Mouse (Mus musculus): ENCODE results near the gene 1700018G05Rik. TPM values are rescaled to one million over a fixed set of nuclear protein-coding genes. Genes with fewer than 3 reads are reported as not detected.
"Not testable (repeated sequence)": the region's sequence is repeated elsewhere in the genome, so short reads cannot be mapped to it uniquely, and the experiment has no call there.

Gene 1700018G05Rik
- 0.80 TPM in 1 of 2 replicates, not detected in the other for polyA plus RNA-seq (2012; rRNA removed)

GRCm38 (mm10) chrX:102928072-102928471 is at the start of gene 1700018G05Rik:
Gene 1700018G05Rik, plus strand, starts transcription at chrX:102928372.
- not testable (repeated sequence) for H3K27me3 ChIP-seq (ENCODE audit: control insufficient read depth, insufficient read depth, low read length); DNase-seq; H3K36me3 ChIP-seq (ENCODE audit: control insufficient read depth, insufficient read depth, low read length); H3K4me3 ChIP-seq (ENCODE audit: control insufficient read depth, insufficient read depth, low read length); H3K4me1 ChIP-seq (replicated peaks; ENCODE audit: control insufficient read depth, insufficient read depth, low read length); H3K27ac ChIP-seq (ENCODE audit: control insufficient read depth, insufficient read depth, low read length)
- 97% methylated on average over 6 of the region's 6 CpGs for WGBS

DNA sequence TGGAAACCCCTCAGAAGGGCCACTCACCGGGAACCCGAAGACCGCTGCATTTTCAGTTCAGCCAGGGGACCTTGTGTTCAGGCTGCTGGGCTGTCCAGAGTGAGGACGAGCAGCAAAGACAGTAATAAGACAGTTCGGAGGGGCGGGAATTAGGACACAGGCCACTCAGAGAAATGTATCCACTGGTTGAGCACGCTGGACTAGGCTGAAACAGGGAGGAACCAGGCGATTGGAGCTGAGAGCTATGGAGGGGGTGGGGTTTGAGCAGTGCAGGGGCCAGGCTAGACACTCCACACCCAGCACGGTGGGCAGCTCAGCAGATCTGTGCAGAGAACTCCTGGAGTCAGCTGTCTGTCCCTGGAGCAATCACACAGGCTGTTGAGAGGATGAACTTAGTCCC is 19.6 kb upstream of the 1700018G05Rik start, which contains the start of the genes Dmrtc1a and 1700011M02Rik:
Gene Dmrtc1a, minus strand, starts transcription at position 101 of the 400 bp plus-strand sequence.
Gene 1700011M02Rik, plus strand, starts transcription at position 319 of the 400 bp plus-strand sequence.
- not testable (repeated sequence) for DNase-seq; H3K27ac ChIP-seq (ENCODE audit: control insufficient read depth, insufficient read depth, low read length); H3K4me3 ChIP-seq (ENCODE audit: control insufficient read depth, insufficient read depth, low read length); H3K27me3 ChIP-seq (ENCODE audit: control insufficient read depth, insufficient read depth, low read length); H3K36me3 ChIP-seq (ENCODE audit: control insufficient read depth, insufficient read depth, low read length); H3K4me1 ChIP-seq (replicated peaks; ENCODE audit: control insufficient read depth, insufficient read depth, low read length)
- WGBS: 91% methylated on average over 8 of the region's 9 CpGs

DNA sequence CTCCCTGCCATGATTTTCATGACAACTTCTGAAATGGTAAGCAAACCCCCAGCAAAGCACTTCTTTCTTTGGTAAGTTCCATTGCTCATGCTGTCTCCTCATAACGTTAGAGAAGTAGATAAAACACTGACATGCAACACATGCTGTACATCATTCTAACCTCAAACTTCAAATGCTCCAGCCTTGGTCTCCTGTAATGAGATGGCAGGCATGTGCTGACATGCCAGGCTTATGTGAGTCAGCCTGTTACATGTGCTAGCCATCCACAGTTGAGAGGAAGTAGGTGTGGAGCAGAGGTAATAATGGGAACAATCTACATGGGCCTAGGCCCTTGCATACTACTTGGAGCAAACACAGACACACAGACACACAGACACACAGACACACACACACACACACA is 13.3 kb upstream of the 1700018G05Rik start:
- H3K36me3 ChIP-seq (ENCODE audit: control insufficient read depth, insufficient read depth, low read length); H3K4me3 ChIP-seq (ENCODE audit: control insufficient read depth, insufficient read depth, low read length); H3K27ac ChIP-seq (ENCODE audit: control insufficient read depth, insufficient read depth, low read length); H3K27me3 ChIP-seq (ENCODE audit: control insufficient read depth, insufficient read depth, low read length); DNase-seq; H3K4me1 ChIP-seq (replicated peaks; ENCODE audit: control insufficient read depth, insufficient read depth, low read length): not testable (repeated sequence)
- WGBS: 81% methylated on average over 1 of the region's 1 CpGs

DNA sequence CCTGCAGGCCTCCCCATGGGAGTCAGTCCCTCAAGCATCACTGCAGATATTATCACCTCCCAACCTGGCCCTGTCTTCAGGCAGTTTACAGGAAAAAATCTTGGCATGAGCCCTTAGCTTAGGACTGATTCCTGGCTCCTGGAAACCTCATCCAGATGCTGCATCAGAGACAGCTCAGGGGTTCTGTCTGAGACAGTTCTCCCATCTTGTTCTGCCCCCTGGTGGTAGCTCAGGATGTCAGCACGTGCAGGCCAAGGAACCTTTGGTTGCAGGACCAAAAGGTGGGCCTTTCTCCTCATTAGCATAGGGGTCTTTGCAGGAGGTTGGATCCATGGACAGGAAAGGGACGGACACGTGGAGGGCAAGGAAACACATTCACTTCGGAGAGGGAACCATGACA is 1.5 kb upstream of the 1700018G05Rik start:
- DNase-seq: peak; percentile 3
- H3K4me3 ChIP-seq (ENCODE audit: control insufficient read depth, insufficient read depth, low read length); H3K36me3 ChIP-seq (ENCODE audit: control insufficient read depth, insufficient read depth, low read length); H3K27ac ChIP-seq (ENCODE audit: control insufficient read depth, insufficient read depth, low read length); H3K4me1 ChIP-seq (replicated peaks; ENCODE audit: control insufficient read depth, insufficient read depth, low read length); H3K27me3 ChIP-seq (ENCODE audit: control insufficient read depth, insufficient read depth, low read length): not testable (repeated sequence)
- WGBS: 19% methylated on average over 4 of the region's 4 CpGs

- Histone ChIP-seq H3K36me3 (ENCODE audit: control insufficient read depth, insufficient read depth, low read length) (no peaks in the 10 kb centered on the region), H3K27me3 (ENCODE audit: control insufficient read depth, insufficient read depth, low read length) (no peaks in the 10 kb centered on the region), H3K4me1 (replicated peaks; ENCODE audit: control insufficient read depth, insufficient read depth, low read length) (no peaks in the 10 kb centered on the region), H3K4me3 (ENCODE audit: control insufficient read depth, insufficient read depth, low read length) (no peak overlapping the region), H3K27ac (ENCODE audit: control insufficient read depth, insufficient read depth, low read length) (no peak overlapping the region)
- TF ChIP-seq CTCF (IDR thresholded peaks at IDR 0.05; ENCODE audit: borderline replicate concordance, control insufficient read depth, extremely low read depth, insufficient read depth, low read length, poor library complexity) (no peak), POLR2A (IDR thresholded peaks at IDR 0.05; ENCODE audit: control insufficient read depth, extremely low read depth, insufficient read depth, low read length, poor library complexity) (no peak)
- DNase-seq: no peak
- 34% methylated on average over 12 of the region's 12 CpGs for WGBS
Measured at GRCm38 (mm10) chrX:102932992-102933570, 4.9 kb downstream of the 1700018G05Rik start.

DNA sequence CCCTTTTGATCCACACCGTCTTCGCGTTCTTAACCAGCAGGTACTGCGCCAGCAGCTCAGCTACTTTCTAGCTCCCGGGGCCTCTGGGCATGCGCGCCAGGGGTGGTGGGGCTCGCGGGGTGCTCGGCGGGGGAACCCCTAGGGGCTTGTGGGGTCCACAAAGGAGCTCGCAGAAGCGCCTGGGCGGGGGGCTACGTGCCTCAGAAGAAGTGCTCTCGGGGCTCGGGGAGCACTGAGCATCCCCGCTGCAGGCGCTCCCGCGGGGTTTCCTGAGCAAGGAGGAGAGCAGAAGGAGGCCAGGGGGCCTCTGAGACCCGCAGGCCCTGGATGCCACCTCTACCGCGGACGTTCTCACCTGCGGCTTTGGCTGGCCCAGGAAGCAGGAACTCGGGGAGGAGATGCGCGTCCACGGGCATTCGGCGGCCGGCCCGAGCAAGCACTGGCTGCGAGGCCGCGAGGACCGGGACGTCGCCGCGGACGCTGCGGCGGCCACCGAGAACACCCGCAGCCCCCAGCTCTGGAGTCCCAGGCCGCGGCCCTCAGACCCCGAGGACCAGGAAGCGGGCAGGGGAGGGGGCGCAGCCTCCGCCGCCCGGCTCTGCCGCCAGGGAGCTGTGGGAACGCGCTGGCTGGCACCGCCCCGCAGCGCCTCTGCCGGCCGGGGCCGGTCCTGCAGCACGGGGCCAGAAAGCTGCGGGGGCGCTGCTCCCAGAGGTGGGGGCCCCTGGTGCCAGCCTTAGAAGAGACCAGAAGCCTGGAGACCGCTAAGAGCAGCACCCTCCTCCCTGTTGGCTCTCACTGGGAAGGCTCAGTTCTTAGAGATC is 5.6 kb downstream of the 1700018G05Rik start:
- no peaks in the 10 kb centered on the region for H3K27me3 ChIP-seq (ENCODE audit: control insufficient read depth, insufficient read depth, low read length)
- peak; percentile 27 for DNase-seq
- peak overlapping the region; percentile 46 for H3K4me3 ChIP-seq (ENCODE audit: control insufficient read depth, insufficient read depth, low read length)
- H3K4me1 ChIP-seq (replicated peaks; ENCODE audit: control insufficient read depth, insufficient read depth, low read length): no peaks in the 10 kb centered on the region
- TF ChIP-seq CTCF (IDR thresholded peaks at IDR 0.05; ENCODE audit: borderline replicate concordance, control insufficient read depth, extremely low read depth, insufficient read depth, low read length, poor library complexity) (peak; percentile 59; the same call in 1 of the 2 replicates), POLR2A (IDR thresholded peaks at IDR 0.05; ENCODE audit: control insufficient read depth, extremely low read depth, insufficient read depth, low read length, poor library complexity) (no peak)
- H3K27ac ChIP-seq (ENCODE audit: control insufficient read depth, insufficient read depth, low read length): no peak overlapping the region
- H3K36me3 ChIP-seq (ENCODE audit: control insufficient read depth, insufficient read depth, low read length): no peaks in the 10 kb centered on the region
- WGBS: 7% methylated on average over 43 of the region's 68 CpGs

- WGBS: 72% methylated on average over 8 of the region's 8 CpGs
- H3K27me3 ChIP-seq (ENCODE audit: control insufficient read depth, insufficient read depth, low read length): no peaks in the 10 kb centered on the region
- no peaks in the 10 kb centered on the region for H3K36me3 ChIP-seq (ENCODE audit: control insufficient read depth, insufficient read depth, low read length)
- no peaks in the 10 kb centered on the region for H3K4me1 ChIP-seq (replicated peaks; ENCODE audit: control insufficient read depth, insufficient read depth, low read length)
- TF ChIP-seq CTCF (IDR thresholded peaks at IDR 0.05; ENCODE audit: borderline replicate concordance, control insufficient read depth, extremely low read depth, insufficient read depth, low read length, poor library complexity): no peak
- no peak overlapping the region for H3K4me3 ChIP-seq (ENCODE audit: control insufficient read depth, insufficient read depth, low read length)
- no peak overlapping the region for H3K27ac ChIP-seq (ENCODE audit: control insufficient read depth, insufficient read depth, low read length)
- no peak for DNase-seq
Measured at GRCm38 (mm10) chrX:102934395-102934764, 6.2 kb downstream of the 1700018G05Rik start.

Data from thymus, adult 2 months (tissue).